Mouse (Mus musculus) hindbrain, embryonic 14.5 days (tissue): Measurements from ENCODE around the gene Olfr901. TPM values are rescaled to one million over a fixed set of nuclear protein-coding genes. Genes with fewer than 3 reads are reported as not detected.
"Not testable (repeated sequence)": the region's sequence is repeated elsewhere in the genome, so short reads cannot be mapped to it uniquely, and the experiment has no call there.

ENCODE experiments used
- ATAC-seq: fragments of 200-750 bp; cut with Nextera tagmentation; 2 replicates; pipeline ENCODE4 v1.8.0; 2017; ENCODE audit warnings: moderate number of reproducible peaks, mild to moderate bottlenecking, moderate TSS enrichment, moderate library complexity; ENCODE audit not compliant: low FRiP score
- DNase-seq: peaks from one replicate; pipeline ENCODE4 v3.0.0-alpha.2; 2015; ENCODE audit warnings: low spot score
- H3K27ac ChIP-seq: fragments of 300-500 bp; sonication (generic); 2 replicates; pipeline ENCODE4 v1.5.1; 2014; ENCODE audit warnings: mild to moderate bottlenecking, moderate library complexity
- H3K27me3 ChIP-seq: fragments of 300-500 bp; sonication (generic); 2 replicates; pipeline ENCODE4 v1.6.1; 2014; ENCODE audit warnings: mild to moderate bottlenecking, low read length, mixed read lengths; ENCODE audit not compliant: control insufficient read depth, insufficient read depth
- H3K36me3 ChIP-seq: fragments of 300-500 bp; sonication (generic); replicated peaks from 2 replicates; pipeline ENCODE4 v1.6.1; 2014; ENCODE audit not compliant: control insufficient read depth, insufficient read depth
- H3K4me1 ChIP-seq: fragments of 300-500 bp; sonication (generic); replicated peaks from 2 replicates; pipeline ENCODE4 v1.6.1; 2014; ENCODE audit warnings: antibody characterized with exemption, low read length, mixed read lengths; ENCODE audit not compliant: control insufficient read depth, insufficient read depth
- H3K4me2 ChIP-seq: fragments of 300-500 bp; sonication (generic); replicated peaks from 2 replicates; pipeline ENCODE4 v1.6.1; 2014; ENCODE audit warnings: mild to moderate bottlenecking, moderate library complexity
- H3K4me3 ChIP-seq: fragments of 300-500 bp; sonication (generic); replicated peaks from 2 replicates; pipeline ENCODE4 v1.5.1; 2014; ENCODE audit warnings: mild to moderate bottlenecking, low read length
- H3K9ac ChIP-seq: fragments of 300-500 bp; sonication (generic); 2 replicates; pipeline ENCODE4 v1.6.1; 2014
- H3K9me3 ChIP-seq: fragments of 300-500 bp; sonication (generic); 2 replicates; pipeline ENCODE4 v1.6.1; 2016; ENCODE audit warnings: low read length; ENCODE audit not compliant: control insufficient read depth
- WGBS: fragments of 180-500 bp; shearing (Covaris S2); extraction: QIAGEN DNeasy Blood & Tissue Kit; methylation state at CpG from one replicate; pipeline ENCODE4 v1.1.7; 2014; 5-methylcytosine and 5-hydroxymethylcytosine counted together
- polyA plus RNA-seq: library from polyadenylated mRNA; unstranded; fragments of >200 nt; fragmentation: Nextera tagmentation; extraction: Ambion mirVana; gene quantifications from 2 replicates; pipeline ENCODE4 v1.2.1, GENCODE M21; 2014

Gene Olfr901
- not detected in 2 replicates for polyA plus RNA-seq

DNA sequence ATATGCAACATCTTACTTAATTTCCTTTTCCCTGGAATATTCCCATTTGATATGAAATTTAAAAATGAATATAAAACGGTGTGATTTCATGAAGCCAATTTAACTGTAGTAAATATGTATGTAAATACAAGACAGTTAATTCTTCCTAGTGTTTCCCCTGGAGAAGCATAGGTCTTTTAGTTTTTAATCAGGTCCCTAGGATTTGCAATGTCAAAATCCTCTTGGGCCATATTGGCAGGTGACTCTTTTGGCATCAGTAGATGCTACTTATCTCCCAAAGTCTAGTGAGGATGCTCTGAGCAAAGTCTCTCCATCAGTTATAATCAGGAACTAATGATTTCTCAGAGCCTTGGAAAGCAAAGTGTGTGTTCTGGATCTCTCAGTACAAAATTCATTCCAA lies at the start of gene Olfr901:
Gene Olfr901 (plus strand): TSS at position 301 of the 400 bp plus-strand sequence.
- ATAC-seq = no peak
- Histone ChIP-seq H3K27me3 (no peaks in the 10 kb centered on the region), H3K36me3 (no peaks in the 10 kb centered on the region), H3K4me2 (no peak within 1 kb of the TSS), H3K9me3 (no peaks in the 10 kb centered on the region), H3K9ac (no peak within 1 kb of the TSS), H3K4me1 (no peaks in the 10 kb centered on the region), H3K27ac (no peak within 1 kb of the TSS), H3K4me3 (no peak within 1 kb of the TSS)
- no peak for DNase-seq
- 80% methylated on average over 1 of the region's 1 CpGs for WGBS

DNA sequence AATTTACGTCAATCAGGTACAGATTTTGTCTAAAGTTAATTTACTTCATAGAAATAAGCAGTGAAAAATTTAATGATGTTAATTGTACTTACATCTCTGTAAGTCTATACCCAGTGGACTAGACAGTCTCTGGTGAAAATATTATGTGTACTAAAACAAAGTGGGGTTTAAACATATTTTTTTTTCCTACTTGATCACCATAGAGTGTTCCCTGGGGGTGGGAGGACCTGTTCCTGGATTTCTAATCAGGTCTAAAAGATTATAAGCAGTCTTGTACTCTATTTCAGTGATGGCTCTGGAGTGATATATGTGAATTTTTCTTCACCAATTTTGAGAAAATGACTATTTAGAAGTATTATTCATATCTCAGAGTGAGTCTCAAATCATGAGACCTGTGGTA lies 27.9 kb upstream of the Olfr901 start, which contains the start of gene Olfr147:
Gene Olfr147 (plus strand): TSS at position 301 of the 400 bp plus-strand sequence.
- no peak for ATAC-seq
- 87% methylated on average over 1 of the region's 1 CpGs for WGBS

GRCm38 (mm10) chr9:38407502-38407901 lies 21.8 kb upstream of the Olfr901 start:
- not testable (repeated sequence) for H3K4me1 ChIP-seq, H3K27ac ChIP-seq, H3K9me3 ChIP-seq, ATAC-seq, H3K4me2 ChIP-seq, DNase-seq, H3K4me3 ChIP-seq, H3K27me3 ChIP-seq, H3K9ac ChIP-seq, H3K36me3 ChIP-seq
- 86% methylated on average over 3 of the region's 3 CpGs for WGBS

More for the DNA sequence above, 27.9 kb upstream of the Olfr901 start, which contains the start of gene Olfr147:
- no peaks in the 10 kb centered on the region for H3K27me3 ChIP-seq
- no peaks in the 10 kb centered on the region for H3K9me3 ChIP-seq
- no peaks in the 10 kb centered on the region for H3K4me1 ChIP-seq
- no peak within 1 kb of the TSS for H3K4me2 ChIP-seq
- H3K4me3 ChIP-seq = no peak within 1 kb of the TSS
- DNase-seq = no peak
- H3K27ac ChIP-seq = no peak within 1 kb of the TSS
- H3K36me3 ChIP-seq = no peaks in the 10 kb centered on the region
- H3K9ac ChIP-seq = no peak within 1 kb of the TSS

GRCm38 (mm10) chr9:38413502-38413901 lies 15.8 kb upstream of the Olfr901 start:
- H3K9ac ChIP-seq, H3K4me3 ChIP-seq, H3K36me3 ChIP-seq, ATAC-seq, H3K27ac ChIP-seq, H3K9me3 ChIP-seq, DNase-seq, H3K4me2 ChIP-seq, H3K4me1 ChIP-seq, H3K27me3 ChIP-seq: not testable (repeated sequence)
- WGBS = 97% methylated on average over 14 of the region's 14 CpGs

DNA sequence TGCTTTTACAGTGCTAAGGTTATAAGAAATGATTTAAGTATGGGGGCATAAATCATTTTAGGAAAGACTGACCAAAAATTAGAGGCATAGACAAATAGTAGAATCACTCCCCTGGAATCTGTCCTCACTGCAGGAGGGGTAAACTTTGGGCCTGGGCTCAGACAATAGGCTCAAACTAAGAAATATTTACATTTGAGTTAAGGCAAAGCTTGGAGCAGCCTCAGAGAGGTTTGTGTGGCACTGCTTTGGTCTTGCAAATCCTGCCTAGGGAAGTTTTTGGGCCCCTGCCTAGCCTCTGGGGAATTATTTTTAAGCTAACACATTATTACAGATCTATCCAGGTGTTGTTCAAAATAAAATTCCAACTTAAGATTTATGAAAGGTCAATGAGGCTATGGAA lies 5.5 kb upstream of the Olfr901 start:
- H3K9ac ChIP-seq = no peak overlapping the region
- no peak overlapping the region for H3K27ac ChIP-seq
- no peak overlapping the region for H3K4me2 ChIP-seq
- H3K27me3 ChIP-seq = no peaks in the 10 kb centered on the region
- no peak for DNase-seq
- no peaks in the 10 kb centered on the region for H3K4me1 ChIP-seq
- ATAC-seq = no peak
- H3K4me3 ChIP-seq = no peak overlapping the region
- H3K9me3 ChIP-seq = no peaks in the 10 kb centered on the region
- no peaks in the 10 kb centered on the region for H3K36me3 ChIP-seq

GRCm38 (mm10) chr9:38427026-38427425 lies 2.2 kb upstream of the Olfr901 start:
- WGBS = 51% methylated on average over 1 of the region's 1 CpGs
- ATAC-seq (no peak), DNase-seq (no peak)
- H3K27me3 ChIP-seq = no peaks in the 10 kb centered on the region
- no peaks in the 10 kb centered on the region for H3K9me3 ChIP-seq
- H3K27ac ChIP-seq = no peak overlapping the region
- H3K4me2 ChIP-seq = no peak overlapping the region
- H3K36me3 ChIP-seq = no peaks in the 10 kb centered on the region
- no peak overlapping the region for H3K9ac ChIP-seq
- H3K4me1 ChIP-seq = no peaks in the 10 kb centered on the region
- H3K4me3 ChIP-seq = no peak overlapping the region

DNA sequence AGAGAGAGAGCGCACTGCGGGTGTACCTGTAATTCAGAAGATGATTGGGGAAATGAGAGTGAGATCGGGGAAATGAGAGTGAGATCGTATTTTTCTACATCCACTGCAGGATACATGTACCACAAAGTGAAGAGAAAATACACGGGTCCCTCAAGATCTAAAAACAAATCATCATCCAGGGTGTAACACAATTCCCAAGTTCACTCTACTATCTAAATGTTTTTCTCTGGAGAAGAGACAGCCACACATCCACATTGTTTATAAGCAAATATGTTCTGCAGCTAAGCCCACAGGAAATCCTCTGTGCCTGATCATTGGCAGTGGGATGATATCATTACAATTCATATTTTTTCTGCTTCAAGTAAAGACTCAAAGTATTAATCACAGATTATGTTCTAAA lies 18.1 kb downstream of the Olfr901 start, which contains the start of gene Olfr902:
Gene Olfr902 (plus strand): TSS at position 301 of the 400 bp plus-strand sequence.
- Histone ChIP-seq H3K9me3 (no peaks in the 10 kb centered on the region), H3K4me3 (no peak within 1 kb of the TSS), H3K9ac (no peak within 1 kb of the TSS), H3K4me2 (no peak within 1 kb of the TSS), H3K36me3 (no peaks in the 10 kb centered on the region), H3K4me1 (no peaks in the 10 kb centered on the region), H3K27ac (no peak within 1 kb of the TSS), H3K27me3 (no peaks in the 10 kb centered on the region)
- ATAC-seq = no peak
- DNase-seq = no peak
- WGBS = 93% methylated on average over 5 of the region's 5 CpGs

DNA sequence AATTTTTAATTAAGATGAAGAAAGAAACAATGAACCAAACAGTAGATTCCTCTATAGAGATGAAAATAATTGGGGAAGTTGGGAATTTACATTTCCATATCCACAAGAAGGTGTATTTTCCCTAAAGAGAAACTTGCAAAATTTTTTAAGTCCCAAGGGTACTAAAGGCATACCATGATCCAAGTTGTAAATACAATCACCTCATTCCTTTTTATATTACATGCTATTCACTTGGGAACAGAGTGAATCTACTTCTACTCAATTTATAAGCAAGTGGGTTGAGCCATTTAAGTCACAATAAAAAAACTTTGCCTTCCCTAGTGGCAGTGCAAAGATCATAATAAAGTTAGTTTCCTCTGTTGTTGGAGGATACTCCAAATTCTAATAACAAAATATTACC lies 33.6 kb downstream of the Olfr901 start, which contains the start of gene Olfr904:
Gene Olfr904 (plus strand): TSS at position 301 of the 400 bp plus-strand sequence.
- DNase-seq = no peak
- Histone ChIP-seq H3K4me1 (no peaks in the 10 kb centered on the region), H3K9ac (no peak within 1 kb of the TSS), H3K4me3 (no peak within 1 kb of the TSS), H3K9me3 (no peaks in the 10 kb centered on the region), H3K27ac (no peak within 1 kb of the TSS), H3K36me3 (no peaks in the 10 kb centered on the region), H3K27me3 (no peaks in the 10 kb centered on the region), H3K4me2 (no peak within 1 kb of the TSS)
- ATAC-seq = no peak

- no peak within 1 kb of the TSS for H3K27ac ChIP-seq
- ATAC-seq = no peak
- H3K27me3 ChIP-seq = no peaks in the 10 kb centered on the region
Observed at GRCm38 (mm10) chr9:38470807-38471206, 41.6 kb downstream of the Olfr901 start, which contains the start of gene Olfr905. Gene Olfr905, plus strand, starts transcription at chr9:38471107.

More at GRCm38 (mm10) chr9:38470807-38471206, 41.6 kb downstream of the Olfr901 start, which contains the start of gene Olfr905:
- H3K36me3 ChIP-seq = no peaks in the 10 kb centered on the region
- H3K9me3 ChIP-seq = no peaks in the 10 kb centered on the region
- no peak for DNase-seq
- no peaks in the 10 kb centered on the region for H3K4me1 ChIP-seq
- no peak within 1 kb of the TSS for H3K9ac ChIP-seq
- no peak within 1 kb of the TSS for H3K4me2 ChIP-seq
- no peak within 1 kb of the TSS for H3K4me3 ChIP-seq
